Mouse (Mus musculus): ENCODE results near the gene Fam174b. TPM values are rescaled to one million over a fixed set of nuclear protein-coding genes. Genes with fewer than 3 reads are reported as not detected.

Fam174b gene
- polyA plus RNA-seq, 1 experiment = 5.9 TPM

- Histone ChIP-seq H3K27ac (ENCODE audit: control insufficient read depth, insufficient read depth, low read depth, low read length, poor library complexity) (no peak overlapping the region), H3K4me1 (ENCODE audit: control insufficient read depth, insufficient read depth, low read length) (no peaks in the 10 kb centered on the region; the same call in 1 of the 2 replicates), H3K4me3 (replicated peaks; ENCODE audit: control insufficient read depth, low read depth, low read length) (no peak overlapping the region)
- no peak for TF ChIP-seq CTCF (IDR thresholded peaks at IDR 0.05; ENCODE audit: control insufficient read depth, insufficient read depth, low read length)
- TF ChIP-seq POLR2A (IDR thresholded peaks at IDR 0.05; ENCODE audit: borderline replicate concordance, control insufficient read depth, low read depth, low read length) = no peak
- WGBS = 73% methylated on average over 3 of the region's 3 CpGs
These were observed 19.1 kb upstream of the Fam174b start for GRCm38 (mm10) chr7:73721046-73721445.

DNA sequence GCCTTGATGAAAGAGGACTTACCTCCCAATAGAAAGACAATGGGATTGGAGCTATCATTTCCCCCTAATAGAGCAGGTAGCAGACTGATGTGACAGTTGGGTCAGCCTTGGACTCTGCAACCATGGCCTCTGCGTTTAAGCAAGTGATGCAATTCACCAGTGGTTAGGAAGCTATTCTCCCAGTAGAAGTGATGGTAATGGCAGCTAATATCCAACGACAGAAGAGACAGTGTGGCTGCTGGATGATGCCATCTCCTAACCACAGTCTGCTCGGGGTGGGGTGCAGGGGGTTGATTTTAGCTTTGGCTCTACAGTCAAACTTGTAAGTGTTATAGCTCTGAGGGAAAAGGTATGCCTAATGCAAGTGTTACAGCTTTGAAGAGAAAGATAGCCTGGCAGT is 18.3 kb upstream of the Fam174b start:
- 43% methylated on average over 3 of the region's 3 CpGs for WGBS
- H3K4me3 ChIP-seq (replicated peaks; ENCODE audit: control insufficient read depth, low read depth, low read length) = no peak overlapping the region
- no peak for TF ChIP-seq CTCF (IDR thresholded peaks at IDR 0.05; ENCODE audit: control insufficient read depth, insufficient read depth, low read length)
- TF ChIP-seq POLR2A (IDR thresholded peaks at IDR 0.05; ENCODE audit: borderline replicate concordance, control insufficient read depth, low read depth, low read length) = no peak
- no peaks in the 10 kb centered on the region; the same call in 1 of the 2 replicates for H3K4me1 ChIP-seq (ENCODE audit: control insufficient read depth, insufficient read depth, low read length)
- no peak overlapping the region for H3K27ac ChIP-seq (ENCODE audit: control insufficient read depth, insufficient read depth, low read depth, low read length, poor library complexity)

DNA sequence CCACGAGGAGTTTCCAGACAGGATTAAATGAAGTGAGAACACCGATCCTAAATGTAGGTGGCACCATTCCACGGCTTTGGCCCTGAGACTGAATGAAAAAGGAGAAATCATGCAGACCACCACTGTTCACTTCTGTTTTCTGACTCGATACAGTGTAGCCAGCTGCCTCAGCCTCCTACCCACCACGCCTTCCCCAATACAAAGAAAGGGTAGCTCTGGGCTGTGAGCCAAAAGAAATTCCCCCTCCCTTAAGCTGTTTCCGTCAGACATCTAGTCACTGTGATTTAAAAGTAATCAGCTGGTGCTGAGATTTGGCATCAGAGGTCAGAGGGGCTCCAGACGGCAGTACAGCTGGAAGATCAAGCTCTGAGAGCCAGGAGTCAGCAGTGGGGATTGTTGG is 10.2 kb upstream of the Fam174b start:
- Histone ChIP-seq H3K27ac (ENCODE audit: control insufficient read depth, insufficient read depth, low read depth, low read length, poor library complexity) (no peak overlapping the region), H3K4me3 (replicated peaks; ENCODE audit: control insufficient read depth, low read depth, low read length) (no peak overlapping the region), H3K4me1 (ENCODE audit: control insufficient read depth, insufficient read depth, low read length) (no peaks in the 10 kb centered on the region)
- 45% methylated on average over 7 of the region's 7 CpGs for WGBS
- TF ChIP-seq CTCF (IDR thresholded peaks at IDR 0.05; ENCODE audit: control insufficient read depth, insufficient read depth, low read length) = no peak
- TF ChIP-seq POLR2A (IDR thresholded peaks at IDR 0.05; ENCODE audit: borderline replicate concordance, control insufficient read depth, low read depth, low read length) = no peak

GRCm38 (mm10) chr7:73730430-73731022 is 9.6 kb upstream of the Fam174b start:
- Histone ChIP-seq H3K4me1 (ENCODE audit: control insufficient read depth, insufficient read depth, low read length) (no peaks in the 10 kb centered on the region), H3K4me3 (replicated peaks; ENCODE audit: control insufficient read depth, low read depth, low read length) (no peak overlapping the region), H3K27ac (ENCODE audit: control insufficient read depth, insufficient read depth, low read depth, low read length, poor library complexity) (no peak overlapping the region)
- 77% methylated on average over 10 of the region's 10 CpGs for WGBS
- TF ChIP-seq POLR2A (IDR thresholded peaks at IDR 0.05; ENCODE audit: borderline replicate concordance, control insufficient read depth, low read depth, low read length) (no peak), CTCF (IDR thresholded peaks at IDR 0.05; ENCODE audit: control insufficient read depth, insufficient read depth, low read length) (no peak)

DNA sequence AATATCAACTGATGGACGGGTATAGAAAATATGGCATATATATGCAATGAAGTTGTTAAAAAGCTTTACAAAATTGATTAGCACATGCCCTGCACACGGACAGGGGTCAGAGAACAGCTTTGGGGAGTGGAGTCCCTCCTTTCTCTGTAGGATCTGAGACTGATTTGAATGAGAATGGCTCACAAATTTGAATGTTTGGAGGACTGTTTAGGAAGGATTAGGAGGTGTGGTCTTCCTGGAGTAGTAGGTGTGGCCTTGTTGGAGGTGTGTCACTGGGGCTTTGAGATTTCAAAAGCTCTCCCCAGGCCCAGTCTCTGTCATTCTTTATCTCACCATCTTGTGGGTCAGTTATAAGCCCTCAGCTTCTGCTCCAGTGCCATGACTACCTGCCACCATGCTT is 4.1 kb upstream of the Fam174b start:
- Histone ChIP-seq H3K27ac (ENCODE audit: control insufficient read depth, insufficient read depth, low read depth, low read length, poor library complexity) (no peak overlapping the region), H3K4me1 (ENCODE audit: control insufficient read depth, insufficient read depth, low read length) (no peaks in the 10 kb centered on the region; the same call in 1 of the 2 replicates), H3K4me3 (replicated peaks; ENCODE audit: control insufficient read depth, low read depth, low read length) (no peak overlapping the region)
- TF ChIP-seq CTCF (IDR thresholded peaks at IDR 0.05; ENCODE audit: control insufficient read depth, insufficient read depth, low read length) (no peak), POLR2A (IDR thresholded peaks at IDR 0.05; ENCODE audit: borderline replicate concordance, control insufficient read depth, low read depth, low read length) (no peak)
- WGBS = 70% methylated on average over 2 of the region's 2 CpGs

- Histone ChIP-seq H3K27ac (ENCODE audit: control insufficient read depth, insufficient read depth, low read depth, low read length, poor library complexity) (no peak overlapping the region), H3K4me3 (replicated peaks; ENCODE audit: control insufficient read depth, low read depth, low read length) (no peak overlapping the region), H3K4me1 (ENCODE audit: control insufficient read depth, insufficient read depth, low read length) (no peaks in the 10 kb centered on the region; the same call in 1 of the 2 replicates)
- TF ChIP-seq POLR2A (IDR thresholded peaks at IDR 0.05; ENCODE audit: borderline replicate concordance, control insufficient read depth, low read depth, low read length) (no peak), CTCF (IDR thresholded peaks at IDR 0.05; ENCODE audit: control insufficient read depth, insufficient read depth, low read length) (no peak)
- WGBS = 33% methylated on average over 5 of the region's 5 CpGs
These were observed 1.3 kb downstream of the Fam174b start for GRCm38 (mm10) chr7:73741392-73741791.

DNA sequence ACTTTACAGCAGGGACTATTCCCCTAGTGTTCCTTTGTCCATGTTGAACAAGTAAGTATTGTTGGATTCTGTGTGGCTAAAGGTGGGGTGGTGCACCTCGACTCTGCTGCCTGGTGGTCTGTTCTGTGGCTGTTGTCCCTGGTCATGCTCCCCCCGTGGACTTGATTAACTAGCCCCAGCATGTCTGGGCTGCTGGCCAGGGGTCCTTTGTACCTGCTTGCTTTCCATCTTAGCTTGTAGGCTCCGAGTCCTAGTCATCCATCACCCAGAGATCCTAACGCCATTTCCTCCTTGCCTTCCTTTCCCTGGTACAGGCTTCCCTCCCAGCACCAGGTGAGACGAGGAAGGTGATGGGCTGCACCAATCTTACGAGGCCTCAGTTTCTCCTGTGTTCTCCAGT is 1.7 kb downstream of the Fam174b start:
- WGBS = 70% methylated on average over 6 of the region's 6 CpGs
- no peak for TF ChIP-seq CTCF (IDR thresholded peaks at IDR 0.05; ENCODE audit: control insufficient read depth, insufficient read depth, low read length)
- TF ChIP-seq POLR2A (IDR thresholded peaks at IDR 0.05; ENCODE audit: borderline replicate concordance, control insufficient read depth, low read depth, low read length) = no peak
- Histone ChIP-seq H3K27ac (ENCODE audit: control insufficient read depth, insufficient read depth, low read depth, low read length, poor library complexity) (no peak overlapping the region), H3K4me1 (ENCODE audit: control insufficient read depth, insufficient read depth, low read length) (no peaks in the 10 kb centered on the region; the same call in 1 of the 2 replicates), H3K4me3 (replicated peaks; ENCODE audit: control insufficient read depth, low read depth, low read length) (no peak overlapping the region)

GRCm38 (mm10) chr7:73743144-73743543 is 3.0 kb downstream of the Fam174b start:
- no peak overlapping the region for H3K27ac ChIP-seq (ENCODE audit: control insufficient read depth, insufficient read depth, low read depth, low read length, poor library complexity)
- no peak for TF ChIP-seq POLR2A (IDR thresholded peaks at IDR 0.05; ENCODE audit: borderline replicate concordance, control insufficient read depth, low read depth, low read length)
- no peak for TF ChIP-seq CTCF (IDR thresholded peaks at IDR 0.05; ENCODE audit: control insufficient read depth, insufficient read depth, low read length)
- no peak overlapping the region for H3K4me3 ChIP-seq (replicated peaks; ENCODE audit: control insufficient read depth, low read depth, low read length)
- 87% methylated on average over 8 of the region's 8 CpGs for WGBS
- no peaks in the 10 kb centered on the region; the same call in 1 of the 2 replicates for H3K4me1 ChIP-seq (ENCODE audit: control insufficient read depth, insufficient read depth, low read length)
